Mouse (Mus musculus) urinary bladder, postnatal 4 days (tissue): ENCODE data around the gene Ebf3.

ENCODE experiments used
- DNase-seq, 2 experiments: peaks; one replicate each; pipeline ENCODE4 v3.0.0; 2021 to 2022; ENCODE audit warnings: low spot score in 2 of 2

The Ebf3 gene

DNA sequence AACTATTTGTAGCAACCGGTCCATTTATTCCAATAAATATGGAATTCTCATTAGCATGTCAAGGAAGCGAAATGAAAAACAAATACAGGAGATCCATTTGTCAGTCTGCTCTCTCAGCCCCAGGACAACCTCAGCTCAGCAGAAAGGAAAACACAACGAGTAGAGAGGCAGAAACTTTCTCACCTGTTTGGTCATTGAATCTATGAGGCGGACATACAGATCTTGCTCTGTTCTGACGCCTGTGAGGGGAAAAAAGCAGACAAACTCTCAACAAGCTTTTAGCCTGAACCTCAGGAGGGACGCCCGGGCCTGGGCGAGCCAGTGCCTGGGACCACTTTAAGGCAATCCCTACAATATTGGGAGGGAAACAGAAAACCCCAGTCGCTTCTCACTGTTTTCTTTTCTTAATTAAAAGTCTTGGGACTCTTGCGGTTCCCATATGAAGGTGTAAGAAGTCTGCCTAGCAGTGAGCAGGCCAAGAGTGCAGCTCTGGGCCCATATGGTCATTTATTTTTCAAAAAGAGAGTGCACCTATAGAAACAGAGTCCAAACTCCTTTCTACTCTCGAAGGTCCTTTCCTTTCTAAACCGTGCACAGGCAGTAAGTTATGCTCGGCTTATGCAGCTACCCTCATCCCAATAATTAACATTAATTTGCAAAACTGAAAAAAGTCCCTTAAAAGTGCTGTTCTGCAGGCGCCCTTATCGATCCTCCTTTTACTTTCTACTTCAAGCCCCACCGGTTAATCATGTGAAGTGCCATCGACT is 1.9 kb downstream of the Ebf3 start:
- DNase-seq, result no peak

DNA sequence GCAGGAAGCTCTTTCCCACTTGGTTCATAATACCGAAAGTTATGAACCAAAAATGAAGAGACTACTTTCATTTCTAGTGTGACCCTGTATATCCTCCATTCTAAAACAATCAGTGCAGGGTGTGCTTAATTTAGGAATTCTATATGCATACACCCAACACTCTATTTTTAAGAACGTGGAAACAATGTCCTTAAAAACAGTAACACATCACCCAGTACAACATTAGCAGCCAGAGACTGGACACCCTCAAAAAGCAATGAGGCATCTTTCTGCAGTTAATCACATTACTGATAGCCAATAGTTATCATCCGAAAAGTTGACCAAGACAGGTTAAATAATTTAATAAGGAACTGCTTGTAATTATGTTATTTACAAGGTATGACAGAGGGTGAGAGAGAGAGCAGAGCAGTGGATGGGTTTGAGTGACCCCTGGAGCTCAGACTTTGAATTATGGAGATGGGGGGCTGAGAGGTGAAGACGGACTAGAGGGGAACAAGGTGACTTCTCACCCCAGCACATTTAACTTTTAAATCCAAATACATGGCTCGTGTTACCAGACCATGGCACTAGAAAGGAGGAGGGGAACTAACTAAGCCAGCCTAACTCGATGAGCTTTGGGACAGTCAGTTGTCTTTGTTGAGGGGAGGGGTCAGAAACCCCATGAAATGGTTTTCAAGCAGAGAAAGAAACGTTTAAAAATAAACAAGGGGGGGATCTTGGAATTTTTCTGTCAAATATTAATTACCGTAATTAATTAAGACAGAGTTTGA is 2.7 kb downstream of the Ebf3 start:
- no peak for DNase-seq

DNA sequence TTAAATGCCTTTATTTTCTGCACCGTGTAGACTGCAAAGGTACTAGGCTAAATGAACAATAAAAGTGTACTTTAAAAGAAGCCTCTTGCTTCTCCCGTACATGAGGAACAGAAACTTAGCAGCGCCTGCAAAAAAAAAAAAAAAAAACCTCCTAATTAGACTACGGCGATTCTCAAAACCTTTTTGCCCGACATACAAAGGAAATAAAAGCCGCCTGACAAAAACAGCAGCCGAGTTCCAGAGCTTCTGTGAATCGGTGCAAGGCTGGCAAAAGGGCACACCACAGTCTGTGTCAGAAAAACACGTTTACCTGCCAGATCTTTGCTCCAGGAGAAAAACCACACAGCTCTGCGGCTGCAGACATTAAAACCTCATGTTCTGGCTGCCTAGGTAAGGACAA is 3.4 kb downstream of the Ebf3 start:
- no peak for DNase-seq

DNA sequence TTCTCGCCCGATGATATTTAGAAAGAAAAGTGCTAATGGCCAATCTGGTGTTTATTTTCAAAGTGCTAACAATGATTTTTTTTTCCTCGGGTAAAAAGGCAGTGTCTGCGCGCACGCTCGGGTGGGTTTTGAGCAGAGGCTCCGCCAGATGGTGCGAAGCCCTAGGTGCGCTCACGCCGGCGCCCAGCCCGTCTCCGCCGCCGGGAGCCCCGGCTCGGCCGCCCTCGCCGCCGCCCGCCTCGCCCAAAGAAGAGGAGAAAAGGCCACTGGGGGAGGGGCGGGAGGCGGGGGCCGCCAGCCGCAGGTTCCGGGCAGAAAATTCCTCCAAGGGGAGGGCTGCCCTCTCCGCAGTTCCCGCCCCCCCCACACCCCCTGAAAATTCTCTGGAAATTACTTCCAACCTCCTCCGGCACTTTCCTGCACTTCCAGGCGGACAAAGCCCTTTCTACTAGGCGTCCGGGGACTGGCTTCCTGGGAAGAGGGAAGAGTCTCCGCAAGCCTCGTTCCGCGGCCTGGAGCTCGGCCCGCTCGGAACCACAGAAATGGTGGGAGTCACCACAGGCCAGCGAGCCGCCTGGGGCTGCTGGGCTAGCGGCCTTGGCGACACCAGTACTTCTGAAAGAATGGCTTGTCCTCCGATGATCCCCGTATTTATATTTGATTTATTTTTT is 4.0 kb downstream of the Ebf3 start:
- no peak for DNase-seq

DNA sequence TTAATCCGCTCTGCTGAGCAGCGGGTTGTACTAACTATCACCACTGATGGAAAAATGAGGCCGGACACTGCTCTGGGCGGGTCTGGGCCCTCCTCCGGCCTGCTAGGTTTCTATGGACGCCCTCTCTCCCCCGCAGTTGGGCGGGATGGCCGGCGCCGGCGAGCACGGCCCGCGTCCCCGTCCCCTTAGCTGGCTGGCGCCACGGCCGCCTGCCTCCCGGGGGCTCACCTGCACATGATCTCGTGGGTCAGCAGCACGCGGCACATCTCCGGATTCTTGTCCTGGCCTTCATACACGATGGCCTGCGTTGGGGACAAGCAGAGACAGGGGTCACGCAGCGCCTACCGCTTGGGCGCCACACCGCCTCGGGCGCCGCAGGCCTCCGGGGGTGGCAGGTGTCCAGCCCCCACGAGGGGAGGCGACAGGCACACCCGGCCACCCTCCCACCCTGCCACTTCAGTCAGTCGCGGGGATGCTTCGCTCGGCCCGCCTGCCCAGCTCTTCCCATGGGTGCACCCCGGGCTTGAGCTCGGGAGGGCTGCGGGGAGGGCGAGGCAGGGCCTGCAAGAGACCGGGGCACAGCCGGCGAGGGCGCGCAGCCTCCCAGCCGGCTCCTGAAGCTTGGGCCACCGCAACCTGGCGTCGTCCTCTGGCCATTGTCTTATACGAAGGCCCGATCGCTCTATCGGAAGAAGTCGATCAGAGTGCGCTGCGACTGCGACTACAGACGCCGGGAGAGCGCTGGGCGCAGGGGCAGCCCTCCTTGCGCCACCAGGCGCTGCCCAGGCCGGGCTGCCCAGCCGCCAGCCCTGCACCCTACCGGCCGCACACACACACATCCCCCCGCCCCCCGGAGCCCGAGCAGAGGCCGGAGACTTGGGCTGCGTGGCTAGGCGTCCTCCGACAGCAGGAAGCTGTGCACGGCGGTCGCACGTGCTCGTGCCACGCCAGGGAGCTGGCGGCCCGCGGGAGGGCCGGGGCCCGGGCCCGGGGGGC is 4.9 kb downstream of the Ebf3 start:
- DNase-seq, result no peak

DNA sequence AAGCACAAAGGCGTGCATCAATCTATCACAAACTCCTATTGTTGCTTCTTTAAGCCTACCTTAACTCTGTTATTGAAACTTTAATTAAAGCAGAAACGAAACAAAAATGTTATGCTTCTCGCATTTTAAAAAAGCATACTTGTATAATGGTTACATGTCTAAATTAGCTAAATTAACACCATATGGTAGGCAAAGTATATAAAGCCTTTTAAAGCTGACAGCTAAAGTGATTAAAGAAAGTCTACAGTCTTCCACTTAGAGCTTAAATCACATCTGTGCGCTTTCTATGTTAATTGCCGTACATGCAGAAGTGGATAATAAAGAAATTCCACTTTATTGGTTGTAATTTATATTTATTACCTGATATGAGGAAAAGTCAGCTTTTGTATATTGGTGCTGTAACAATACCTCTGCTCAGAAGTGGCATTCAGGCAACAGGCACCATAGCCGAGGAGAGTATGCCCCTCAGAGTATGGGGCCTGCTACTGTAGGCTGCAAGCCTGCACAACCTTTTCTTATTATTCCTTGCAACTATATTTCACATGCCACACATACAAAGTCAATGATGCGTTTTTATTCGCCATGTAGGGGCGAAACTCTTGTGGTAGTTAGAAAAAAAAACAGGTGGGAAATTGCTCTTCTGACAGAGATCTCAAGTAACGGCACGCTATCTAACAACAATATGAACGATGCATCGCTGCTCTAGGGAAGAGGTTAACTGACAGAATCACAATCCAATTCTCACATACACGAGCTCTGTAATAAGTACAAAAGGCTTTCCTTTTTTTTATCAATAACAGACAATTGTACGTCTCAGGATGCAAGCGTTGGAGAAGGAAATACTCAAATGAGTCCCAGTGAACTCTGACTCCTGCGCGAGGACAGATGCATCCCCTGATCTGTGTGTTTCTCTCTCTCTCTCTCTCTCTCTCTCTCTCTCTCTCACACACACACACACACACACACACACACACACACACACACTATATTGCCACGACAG is 5.9 kb downstream of the Ebf3 start:
- no peak for DNase-seq

DNA sequence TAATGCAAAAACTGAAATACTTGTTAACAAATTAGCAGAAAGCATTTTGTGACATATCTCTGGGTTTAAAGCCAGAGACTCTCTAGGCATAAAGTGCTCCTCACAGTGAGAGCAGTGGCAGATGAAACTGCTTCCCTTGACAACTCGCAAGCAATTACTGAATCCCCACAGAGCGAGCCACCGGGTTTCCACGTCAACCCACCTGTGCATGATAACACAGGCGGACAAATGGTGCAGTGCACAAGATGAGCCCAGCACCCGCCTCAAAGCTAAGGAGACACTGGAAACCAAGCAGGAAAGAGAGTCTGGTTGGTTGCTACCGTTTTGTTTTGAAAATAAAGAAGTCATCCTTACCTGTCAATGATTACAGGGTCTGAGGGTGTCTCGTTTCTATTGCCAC is 7.1 kb downstream of the Ebf3 start:
- DNase-seq, result no peak

DNA sequence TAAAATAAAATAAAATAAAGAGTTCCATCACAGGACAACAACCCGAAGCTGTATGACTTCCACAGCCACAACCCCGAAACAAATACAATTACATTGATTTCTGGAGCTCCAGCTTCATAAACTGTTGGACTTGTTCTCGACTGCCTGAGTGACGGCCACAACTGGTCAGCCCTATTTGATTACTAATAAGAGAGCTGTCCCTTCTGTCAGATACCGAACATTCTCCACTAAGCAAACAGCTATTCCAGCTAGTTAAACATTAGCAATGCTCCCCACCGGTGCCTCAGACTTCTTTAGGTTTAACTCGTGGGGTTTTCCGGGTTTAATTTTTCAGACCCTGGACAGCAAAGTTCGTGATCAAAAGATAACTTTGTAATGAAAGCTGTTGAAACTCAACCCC is 8.1 kb downstream of the Ebf3 start:
- no peak for DNase-seq

DNA sequence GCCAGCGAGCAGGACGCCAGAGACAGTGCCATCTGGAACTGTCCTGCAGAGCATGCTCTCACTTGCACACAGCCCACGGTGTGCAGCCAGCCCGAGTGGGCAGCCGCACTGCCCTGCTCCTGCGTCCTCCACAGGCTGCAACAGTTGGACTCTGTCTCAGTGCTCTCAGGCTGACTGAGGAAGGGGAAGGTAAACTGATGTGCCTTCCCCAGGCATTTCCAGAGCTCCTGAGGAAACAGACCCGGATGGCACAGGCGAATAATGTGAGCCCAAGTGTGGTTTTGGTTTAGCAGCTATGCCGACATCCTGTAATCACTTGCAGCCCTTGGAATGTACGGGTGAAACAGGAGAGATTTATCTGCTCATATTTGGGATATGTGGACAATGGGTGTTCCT is 10.5 kb downstream of the Ebf3 start:
- DNase-seq, result no peak

DNA sequence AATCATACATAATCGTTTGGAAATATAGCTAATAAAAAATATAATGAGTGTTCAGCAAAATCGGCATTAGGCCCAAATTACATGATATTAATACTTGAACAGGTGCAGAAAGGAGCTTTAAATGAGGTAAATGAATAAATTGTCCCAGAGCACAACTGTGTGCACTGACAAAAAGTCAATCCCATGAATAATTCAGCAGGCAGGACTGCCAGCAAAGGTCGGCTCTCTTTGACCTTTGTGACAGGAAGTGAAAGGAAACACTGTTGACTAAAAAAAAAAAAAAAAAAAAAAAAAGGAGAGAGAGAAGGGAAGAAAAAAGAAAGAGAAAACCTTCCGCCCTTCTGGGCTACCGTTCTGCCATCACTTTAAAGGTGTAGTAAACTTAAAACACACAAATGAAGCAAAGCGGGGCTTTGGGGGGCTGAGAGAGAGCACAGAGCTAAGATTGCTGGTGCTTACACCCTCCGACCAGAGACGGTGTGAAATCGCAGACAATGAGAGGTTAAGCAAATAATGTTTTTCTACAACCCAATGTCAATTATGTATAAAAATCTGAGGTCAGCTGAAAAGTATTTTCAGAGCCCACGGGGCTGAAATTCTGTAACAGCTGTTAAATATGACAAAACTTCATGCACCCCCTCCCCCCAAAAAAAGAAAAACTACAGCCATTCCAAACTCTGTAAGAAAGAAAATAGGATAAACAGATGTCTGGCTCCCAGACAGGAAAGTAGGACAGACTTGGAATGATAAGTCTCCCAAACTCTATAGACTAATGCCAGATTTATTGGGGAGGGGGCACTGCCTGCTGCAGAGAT is 11.1 kb downstream of the Ebf3 start:
- DNase-seq, result no peak

DNA sequence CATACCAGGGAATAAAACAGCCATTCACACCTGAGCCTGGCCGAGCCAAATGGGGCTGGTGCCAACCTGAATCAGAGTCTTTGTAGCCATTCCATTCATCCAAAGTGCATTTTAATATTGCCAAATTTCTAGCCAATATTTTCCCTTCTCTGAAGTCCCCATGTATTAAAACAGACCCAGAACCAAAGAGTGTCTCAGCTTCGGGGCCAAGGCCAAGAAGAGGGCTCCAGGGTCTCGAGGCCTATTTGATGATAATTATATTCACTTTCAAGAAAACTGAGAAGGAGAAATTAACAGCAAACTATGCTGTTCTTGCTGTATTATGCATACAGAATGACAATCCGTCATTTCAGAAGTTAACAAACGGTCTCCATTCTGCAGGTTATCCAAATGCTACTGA is 12.1 kb downstream of the Ebf3 start:
- no peak for DNase-seq

DNA sequence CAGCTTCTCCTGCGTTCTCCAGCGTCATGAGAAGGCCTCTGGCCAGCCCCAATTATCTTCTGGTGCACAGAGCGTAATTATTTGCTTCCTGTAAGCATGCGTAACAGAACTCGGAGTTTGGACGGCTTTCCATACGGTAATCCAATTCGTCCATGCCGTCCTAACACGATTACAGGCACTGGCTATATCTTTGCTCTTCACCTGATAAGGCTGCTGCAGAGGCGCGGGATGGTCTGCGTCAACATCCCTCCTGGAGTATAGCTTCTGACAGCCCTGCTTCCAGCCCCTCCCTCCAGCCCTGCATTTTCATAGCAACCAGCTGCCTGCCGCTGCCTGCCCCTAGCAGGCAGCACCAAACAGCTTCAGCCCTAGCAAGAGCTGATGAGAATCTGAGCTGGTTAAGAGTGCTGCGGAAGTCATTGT is 12.9 kb downstream of the Ebf3 start:
- DNase-seq, result no peak

DNA sequence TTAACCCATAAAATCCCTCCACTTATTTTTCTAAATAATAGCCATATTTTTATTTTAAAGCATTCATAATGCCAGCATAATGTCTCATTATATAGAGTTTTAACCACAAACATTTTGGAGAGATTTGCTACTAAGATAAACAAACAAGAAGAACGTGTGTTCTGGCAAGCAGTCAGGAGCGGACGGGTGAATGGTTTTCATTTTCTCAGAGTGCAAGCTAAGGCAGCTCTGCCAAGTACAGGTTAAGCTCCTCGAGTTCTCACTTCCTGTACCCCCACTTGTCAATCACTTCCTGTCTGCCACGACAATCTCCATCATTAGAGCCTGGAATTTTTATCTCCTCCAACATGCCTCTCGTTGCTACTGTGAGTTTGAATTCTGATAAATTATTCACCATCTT is 13.4 kb downstream of the Ebf3 start:
- no peak for DNase-seq

DNA sequence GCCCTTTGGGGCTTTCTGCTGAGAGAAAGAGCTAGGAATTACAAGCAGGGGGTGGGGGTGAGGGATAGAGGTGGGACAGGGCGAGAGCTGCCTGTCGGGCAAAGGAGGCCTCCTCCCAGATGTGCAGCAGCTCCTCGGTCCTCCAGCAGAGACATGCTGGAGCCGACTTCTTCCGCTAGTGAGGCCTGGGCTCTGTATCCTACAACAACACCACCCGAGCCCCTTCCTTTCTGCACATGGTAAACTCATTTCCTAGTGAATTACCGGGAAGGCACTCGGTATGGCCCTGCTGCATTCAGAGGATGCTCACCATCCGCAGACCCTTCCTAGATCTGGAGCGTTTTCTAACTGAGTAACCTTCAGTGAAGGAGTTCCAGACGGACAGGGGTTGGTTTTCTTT is 14.1 kb downstream of the Ebf3 start:
- no peak for DNase-seq

DNA sequence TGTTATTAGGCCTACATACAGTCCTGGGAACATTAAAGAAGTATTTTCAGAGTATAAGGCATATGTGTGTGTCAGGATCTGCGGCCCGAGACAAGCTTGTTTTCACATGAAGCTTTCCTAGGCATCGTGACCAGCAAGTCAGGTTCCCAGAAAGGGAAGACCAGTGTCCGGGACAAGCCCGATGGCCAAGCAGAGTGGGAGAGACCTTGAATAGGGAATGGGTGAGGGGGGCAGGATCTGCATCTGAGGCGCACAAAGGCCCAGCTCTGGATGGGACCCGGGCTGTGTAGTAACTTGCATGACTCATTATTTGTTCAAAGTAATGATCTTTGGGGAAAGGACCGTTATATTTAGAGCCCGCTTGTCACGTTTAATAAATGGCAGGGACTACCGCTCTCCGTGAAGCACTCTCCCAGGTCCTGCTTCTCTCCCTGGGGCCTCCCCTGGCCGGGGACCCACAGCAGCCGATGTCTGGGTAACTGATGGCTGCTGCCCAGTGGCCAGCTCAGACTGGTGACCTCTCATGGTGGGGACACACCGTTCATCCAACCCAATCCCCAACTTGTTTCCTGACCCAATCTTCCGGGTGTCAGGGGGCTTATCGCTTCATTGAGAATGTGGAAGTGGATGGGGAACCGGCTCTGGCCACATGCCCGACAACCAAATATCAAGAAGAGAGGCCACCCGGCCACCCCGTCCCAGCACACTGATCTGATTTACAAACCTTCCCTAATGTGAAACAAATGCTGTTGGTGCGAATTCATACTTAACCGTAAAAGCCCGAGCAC is 16.5 kb downstream of the Ebf3 start:
- DNase-seq, result no peak

DNA sequence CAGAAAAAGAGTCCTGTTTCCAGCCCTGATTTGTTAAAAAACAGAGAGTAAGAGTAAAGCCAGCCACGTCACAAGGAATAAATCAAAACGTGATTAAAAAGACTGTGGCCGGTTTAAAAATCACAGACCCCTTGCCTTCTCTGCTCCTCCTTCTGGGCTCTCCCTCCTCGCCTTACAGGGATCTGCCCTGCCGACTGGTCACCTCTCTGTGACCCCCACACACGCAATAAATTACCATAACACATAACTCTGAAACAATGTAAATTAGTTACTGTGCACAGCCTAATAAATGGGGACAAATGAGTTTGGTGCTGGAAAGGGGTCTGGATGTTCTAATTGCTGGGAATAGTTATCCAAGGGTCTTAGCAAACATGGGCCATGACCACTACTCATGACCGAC is 17.1 kb downstream of the Ebf3 start:
- DNase-seq, result no peak

DNA sequence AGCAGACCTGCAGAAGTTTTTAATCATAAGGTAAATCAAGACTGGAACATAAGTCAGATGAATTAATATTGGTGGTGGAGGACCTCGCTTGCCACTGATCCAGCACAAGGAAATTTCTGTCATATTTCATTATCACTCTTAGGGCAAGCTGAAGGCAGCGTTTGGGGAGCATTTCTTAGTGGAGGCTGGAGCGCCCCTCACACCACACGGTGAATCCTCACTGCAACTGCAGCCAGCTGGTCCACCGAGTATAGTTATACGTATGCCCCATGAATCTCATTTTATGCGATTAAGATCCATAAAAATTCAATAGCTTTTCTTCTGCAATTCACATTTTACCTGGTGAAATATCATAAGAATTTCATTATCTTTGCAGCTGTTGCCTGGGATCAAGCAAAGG is 18.6 kb downstream of the Ebf3 start:
- DNase-seq, result no peak

DNA sequence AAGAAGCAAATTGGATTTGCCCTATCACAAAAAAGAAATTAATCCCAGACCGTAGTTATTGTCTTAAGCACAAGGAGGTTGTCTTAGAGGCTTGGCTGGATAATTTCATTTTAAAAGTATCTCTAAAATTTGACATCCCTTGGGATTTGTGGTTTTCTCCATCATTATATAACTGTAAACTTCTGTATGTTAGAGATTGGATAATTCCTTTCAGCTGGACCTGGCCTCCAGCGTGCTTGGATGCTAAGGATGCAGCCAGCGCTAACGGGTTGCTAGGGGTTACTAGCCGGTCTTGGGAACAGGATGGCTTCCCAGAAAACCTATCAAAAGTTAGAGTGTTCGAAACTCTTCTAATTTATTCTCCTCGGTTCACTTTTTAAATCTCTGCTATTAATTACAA is 19.8 kb downstream of the Ebf3 start:
- DNase-seq, result no peak
